Mouse (Mus musculus) limb, embryonic 11.5 days (tissue): ENCODE results near the gene Prkg1. TPM values are rescaled to one million over a fixed set of nuclear protein-coding genes. Genes with fewer than 3 reads are reported as not detected.

ENCODE experiments used
- ATAC-seq: fragments of 200-750 bp; cut with Nextera tagmentation; 2 replicates; pipeline ENCODE4 v1.8.0; 2017; ENCODE audit warnings: low read depth; ENCODE audit not compliant: insufficient number of reproducible peaks, low FRiP score, low TSS enrichment
- DNase-seq: peaks from one replicate; pipeline ENCODE4 v3.0.0-alpha.2; 2015; ENCODE audit warnings: low spot score
- H3K27ac ChIP-seq: fragments of 300-500 bp; sonication (generic); replicated peaks from 2 replicates; pipeline ENCODE4 v1.5.1; 2014; ENCODE audit warnings: low read depth, mild to moderate bottlenecking, low read length
- H3K27me3 ChIP-seq: fragments of 300-500 bp; sonication (generic); 2 replicates; pipeline ENCODE4 v1.6.1; 2014; ENCODE audit warnings: mild to moderate bottlenecking, low read length, mixed read lengths; ENCODE audit not compliant: control insufficient read depth, insufficient read depth
- H3K36me3 ChIP-seq: fragments of 300-500 bp; sonication (generic); 2 replicates; pipeline ENCODE4 v1.6.1; 2014; ENCODE audit warnings: mild to moderate bottlenecking, low read length, moderate library complexity, mixed read lengths; ENCODE audit not compliant: control insufficient read depth, insufficient read depth
- H3K4me1 ChIP-seq: fragments of 300-500 bp; sonication (generic); 2 replicates; pipeline ENCODE4 v1.6.1; 2014; ENCODE audit warnings: low read length, mixed read lengths; ENCODE audit not compliant: control insufficient read depth, insufficient read depth
- H3K4me2 ChIP-seq: fragments of 300-500 bp; sonication (generic); 2 replicates; pipeline ENCODE4 v1.6.1; 2014; ENCODE audit warnings: low read depth, mild to moderate bottlenecking, moderate library complexity; ENCODE audit not compliant: severe bottlenecking
- H3K4me3 ChIP-seq: fragments of 300-500 bp; sonication (generic); 2 replicates; pipeline ENCODE4 v1.5.1; 2014; ENCODE audit warnings: low read depth, low read length
- H3K9ac ChIP-seq: fragments of 300-500 bp; sonication (generic); 2 replicates; pipeline ENCODE4 v1.6.1; 2014; ENCODE audit warnings: mild to moderate bottlenecking, low read length
- H3K9me3 ChIP-seq: fragments of 300-500 bp; sonication (generic); 2 replicates; pipeline ENCODE4 v1.6.1; 2016; ENCODE audit warnings: low read length; ENCODE audit not compliant: control insufficient read depth
- WGBS: fragments of 180-500 bp; shearing (Covaris S2); extraction: QIAGEN DNeasy Blood & Tissue Kit; methylation state at CpG from one replicate; pipeline ENCODE4 v1.1.7; 2014; 5-methylcytosine and 5-hydroxymethylcytosine counted together
- polyA plus RNA-seq: library from polyadenylated mRNA; unstranded; fragments of >200 nt; fragmentation: Nextera tagmentation; extraction: Ambion mirVana; gene quantifications from 2 replicates; pipeline ENCODE4 v1.2.1, GENCODE M21; 2014

The Prkg1 gene
- polyA plus RNA-seq, 1 experiment from 2014 or later = 2.1 TPM

- DNase-seq = peak; percentile 84
- no peak overlapping the region for H3K4me2 ChIP-seq
Observed at GRCm38 (mm10) chr19:31755929-31756792, 8.7 kb downstream of the Prkg1 start.

DNA sequence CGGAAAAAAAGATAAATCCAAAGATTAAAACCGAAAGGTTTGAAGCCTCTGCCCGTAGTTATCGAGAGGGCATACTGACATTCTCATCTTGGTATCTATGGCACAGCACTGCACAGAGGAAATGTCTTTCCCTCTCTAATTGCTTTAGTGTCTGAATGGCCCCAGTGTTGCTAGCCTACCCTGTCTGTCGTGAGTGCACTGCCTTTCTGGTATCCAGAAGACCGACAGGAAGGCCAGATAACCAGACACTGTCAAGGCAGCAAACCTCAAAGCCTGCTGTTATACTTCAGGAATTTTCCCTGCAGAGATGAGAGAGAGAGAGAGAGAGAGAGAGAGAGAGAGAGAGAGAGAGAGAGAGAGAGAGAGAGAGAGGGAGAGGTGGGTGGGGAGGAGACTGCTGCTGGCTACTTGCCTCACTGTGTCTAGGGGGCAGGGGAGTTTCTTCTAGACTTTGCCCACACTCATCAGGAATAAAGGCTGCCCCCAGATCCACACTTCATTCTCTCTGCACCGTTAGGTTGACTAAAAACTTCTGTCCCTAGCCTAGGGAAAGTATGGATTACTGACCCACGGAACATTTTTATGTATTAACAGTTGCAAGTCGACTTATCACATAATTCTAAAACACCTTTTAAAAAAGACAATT is 10.1 kb downstream of the Prkg1 start:
- Histone ChIP-seq H3K27ac (no peak overlapping the region), H3K36me3 (no peaks in the 10 kb centered on the region), H3K9ac (no peak overlapping the region), H3K9me3 (no peaks in the 10 kb centered on the region), H3K4me1 (no peaks in the 10 kb centered on the region), H3K27me3 (no peaks in the 10 kb centered on the region), H3K4me2 (no peak overlapping the region), H3K4me3 (no peak overlapping the region)
- 63% methylated on average over 9 of the region's 9 CpGs for WGBS
- ATAC-seq (no peak), DNase-seq (no peak)

More at GRCm38 (mm10) chr19:31755929-31756792, 8.7 kb downstream of the Prkg1 start:
- no peaks in the 10 kb centered on the region for H3K4me1 ChIP-seq
- H3K27ac ChIP-seq = no peak overlapping the region
- WGBS = 41% methylated on average over 11 of the region's 11 CpGs
- H3K4me3 ChIP-seq = no peak overlapping the region
- no peaks in the 10 kb centered on the region for H3K9me3 ChIP-seq
- H3K27me3 ChIP-seq = no peaks in the 10 kb centered on the region
- no peak; the same call in 1 of the 2 replicates for ATAC-seq
- H3K9ac ChIP-seq = no peak overlapping the region
- no peaks in the 10 kb centered on the region for H3K36me3 ChIP-seq

DNA sequence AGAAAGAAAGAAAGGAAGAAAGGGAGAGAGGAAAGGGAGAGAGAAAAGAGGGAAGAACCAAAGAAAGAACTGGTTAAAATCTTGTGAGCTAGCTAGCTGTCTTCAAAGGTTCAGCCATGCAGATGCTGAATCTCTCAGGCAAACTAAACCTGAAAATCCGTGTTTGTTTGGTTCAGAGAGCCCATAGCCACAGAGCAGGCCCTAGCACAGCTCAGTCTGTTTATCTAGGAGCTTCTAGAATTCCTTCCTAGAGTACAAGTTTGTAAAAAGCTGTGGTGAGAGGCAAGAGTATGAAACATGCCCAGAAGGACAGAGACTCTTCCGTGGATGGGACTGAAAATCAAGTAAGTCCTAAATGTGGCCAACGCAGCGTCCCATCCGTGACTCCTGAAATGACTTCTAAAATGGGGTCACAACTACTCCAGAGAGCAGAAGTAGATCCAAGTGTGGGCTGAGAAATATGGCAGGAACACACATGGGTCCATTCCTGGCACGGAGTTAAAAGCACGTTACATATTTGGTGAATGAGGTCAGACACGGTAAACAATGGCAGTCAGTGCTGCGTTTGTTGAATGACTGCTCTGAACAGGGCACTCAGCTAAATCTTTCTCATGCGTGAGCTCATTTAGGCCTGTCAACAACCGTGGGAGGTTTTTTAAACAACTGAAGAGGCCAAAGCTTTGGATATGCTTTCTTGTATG is 13.7 kb downstream of the Prkg1 start:
- ATAC-seq (no peak), DNase-seq (no peak)
- no peak overlapping the region for H3K4me2 ChIP-seq
- no peaks in the 10 kb centered on the region for H3K36me3 ChIP-seq
- H3K4me3 ChIP-seq = no peak overlapping the region
- no peaks in the 10 kb centered on the region for H3K9me3 ChIP-seq
- H3K9ac ChIP-seq = no peak overlapping the region
- H3K27ac ChIP-seq = no peak overlapping the region
- 75% methylated on average over 11 of the region's 11 CpGs for WGBS
- H3K27me3 ChIP-seq = no peaks in the 10 kb centered on the region
- no peaks in the 10 kb centered on the region for H3K4me1 ChIP-seq

GRCm38 (mm10) chr19:31746635-31747034 is 18.2 kb downstream of the Prkg1 start:
- DNase-seq (peak; percentile 75), ATAC-seq (no peak)
- no peak overlapping the region for H3K4me2 ChIP-seq
- no peak overlapping the region for H3K9ac ChIP-seq
- H3K36me3 ChIP-seq = no peaks in the 10 kb centered on the region
- no peaks in the 10 kb centered on the region for H3K4me1 ChIP-seq
- H3K4me3 ChIP-seq = no peak overlapping the region
- 17% methylated on average over 2 of the region's 2 CpGs for WGBS
- no peak overlapping the region for H3K27ac ChIP-seq
- H3K27me3 ChIP-seq = no peaks in the 10 kb centered on the region
- no peaks in the 10 kb centered on the region for H3K9me3 ChIP-seq

DNA sequence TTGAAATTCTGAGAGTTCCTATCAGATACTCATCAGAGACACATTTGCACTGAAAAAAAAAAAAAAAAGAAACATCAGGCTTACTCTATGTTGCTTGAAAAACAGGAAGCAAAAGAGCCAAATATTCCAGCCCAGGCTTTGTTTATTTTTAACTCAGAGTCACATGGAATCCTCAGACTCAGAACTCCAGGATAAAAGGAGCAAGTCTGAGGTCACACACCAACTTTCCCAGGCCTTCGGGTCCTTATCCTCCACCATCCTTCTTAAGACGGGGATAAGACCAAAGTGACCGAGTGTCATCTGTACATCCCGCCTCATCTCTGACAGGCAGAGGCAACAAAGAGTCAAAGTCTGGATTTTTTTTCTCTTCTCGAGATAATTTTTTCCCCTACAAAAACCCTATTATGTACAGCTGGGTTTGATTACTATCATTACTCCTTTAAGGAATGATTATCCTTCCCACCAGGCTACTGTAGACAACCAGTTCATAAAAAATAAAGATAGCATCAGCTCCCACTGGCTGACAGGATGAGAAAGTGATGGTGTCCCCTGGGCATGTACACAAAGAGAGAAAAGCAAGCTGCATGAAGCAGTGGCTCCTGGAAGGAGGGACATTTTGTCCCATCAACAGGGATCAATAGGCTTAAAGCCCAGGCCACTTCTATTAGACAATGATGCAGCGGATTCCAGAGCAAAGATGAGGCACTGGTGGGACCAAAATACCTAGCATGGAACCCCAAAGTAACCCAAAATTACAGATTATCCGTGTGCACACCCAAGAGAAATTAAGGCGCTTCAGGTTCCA is 21.4 kb downstream of the Prkg1 start:
- Histone ChIP-seq H3K27ac (no peak overlapping the region), H3K4me1 (no peaks in the 10 kb centered on the region), H3K36me3 (no peaks in the 10 kb centered on the region), H3K4me3 (no peak overlapping the region), H3K4me2 (no peak overlapping the region), H3K9me3 (no peaks in the 10 kb centered on the region), H3K9ac (no peak overlapping the region), H3K27me3 (no peaks in the 10 kb centered on the region)
- ATAC-seq = no peak
- 69% methylated on average over 8 of the region's 8 CpGs for WGBS
- no peak for DNase-seq

DNA sequence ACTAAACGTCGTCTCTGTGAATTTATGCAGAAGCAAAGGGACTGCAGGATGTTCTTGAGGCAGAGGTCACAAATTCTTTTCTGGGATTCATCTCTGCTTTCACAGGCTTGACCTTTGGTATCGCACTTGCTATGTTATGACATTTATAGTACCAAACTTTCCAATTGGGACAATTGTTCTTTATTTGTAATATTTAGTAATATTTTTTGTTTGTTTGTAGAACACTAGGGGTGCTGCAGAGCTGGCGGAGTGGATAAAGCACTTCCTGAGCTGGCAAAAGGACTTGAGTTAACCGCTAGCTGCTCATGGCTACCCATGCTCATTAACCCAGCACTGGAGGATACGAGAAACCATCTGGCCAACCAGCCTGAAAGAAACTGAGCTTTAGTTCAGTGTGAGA is 49.9 kb downstream of the Prkg1 start:
- no peaks in the 10 kb centered on the region for H3K9me3 ChIP-seq
- WGBS = 90% methylated on average over 6 of the region's 6 CpGs

DNA sequence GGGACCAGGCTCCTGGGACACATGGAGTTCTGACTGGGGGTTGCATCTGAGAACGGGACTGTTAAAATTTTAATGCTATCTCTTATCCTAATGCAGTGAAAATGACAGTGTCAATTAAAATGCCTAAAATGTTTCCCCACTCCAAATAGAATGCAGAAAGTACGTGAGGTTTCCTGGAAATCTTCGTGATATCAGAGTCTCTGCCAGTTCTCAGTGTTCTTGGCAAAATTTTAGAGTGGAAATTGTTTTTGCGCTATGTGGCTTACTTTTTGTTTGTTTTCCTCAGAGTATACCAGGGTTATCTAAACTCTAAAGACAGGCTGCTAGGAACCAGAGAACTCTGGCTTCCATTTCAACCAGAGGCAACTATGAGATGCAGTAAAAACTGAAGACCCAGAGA is 50.4 kb downstream of the Prkg1 start:
- no peak overlapping the region for H3K4me2 ChIP-seq
- no peak overlapping the region for H3K9ac ChIP-seq
- no peaks in the 10 kb centered on the region for H3K36me3 ChIP-seq
- H3K9me3 ChIP-seq = no peaks in the 10 kb centered on the region
- no peak for ATAC-seq
- no peak overlapping the region for H3K27ac ChIP-seq
- no peak for DNase-seq
- WGBS = 90% methylated on average over 4 of the region's 4 CpGs
- H3K4me3 ChIP-seq = no peak overlapping the region
- no peaks in the 10 kb centered on the region for H3K27me3 ChIP-seq
- H3K4me1 ChIP-seq = no peaks in the 10 kb centered on the region

More for the DNA sequence above, 49.9 kb downstream of the Prkg1 start:
- H3K4me2 ChIP-seq = no peak overlapping the region
- H3K27me3 ChIP-seq = no peaks in the 10 kb centered on the region
- H3K9ac ChIP-seq = no peak overlapping the region
- H3K27ac ChIP-seq = no peak overlapping the region
- no peak for ATAC-seq
- H3K4me3 ChIP-seq = no peak overlapping the region
- H3K4me1 ChIP-seq = no peaks in the 10 kb centered on the region
- H3K36me3 ChIP-seq = no peaks in the 10 kb centered on the region
- no peak for DNase-seq

- DNase-seq (no peak), ATAC-seq (no peak)
- Histone ChIP-seq H3K9ac (no peak overlapping the region), H3K4me3 (no peak overlapping the region), H3K4me2 (no peak overlapping the region), H3K36me3 (no peaks in the 10 kb centered on the region), H3K27ac (no peak overlapping the region), H3K9me3 (no peaks in the 10 kb centered on the region), H3K27me3 (no peaks in the 10 kb centered on the region), H3K4me1 (no peaks in the 10 kb centered on the region)
- 70% methylated on average over 4 of the region's 4 CpGs for WGBS
Observed at GRCm38 (mm10) chr19:31713321-31713720, 51.5 kb downstream of the Prkg1 start.
